Mouse (Mus musculus) layer of hippocampus, adult 2 months (tissue): ENCODE results near the gene Gnao1. TPM values are rescaled to one million over a fixed set of nuclear protein-coding genes. Genes with fewer than 3 reads are reported as not detected.

Experiments
- DNase-seq, 2 experiments: peaks; one replicate each; pipeline ENCODE4 v3.0.0; 2022; ENCODE audit warnings: low spot score in 2 of 2
- H3K27ac ChIP-seq: fragments of 200-600 bp; 2 replicates; pipeline ENCODE4 v1.8.1; 2022
- H3K4me3 ChIP-seq: fragments of 200-600 bp; 2 replicates; pipeline ENCODE4 v1.8.1; 2022; ENCODE audit warnings: mild to moderate bottlenecking
- CTCF ChIP-seq: fragments of 200-600 bp; conservative IDR thresholded peaks from 2 replicates; pipeline ENCODE4 v1.8.1; 2022; ENCODE audit warnings: antibody characterized with exemption, mild to moderate bottlenecking, moderate library complexity
- total RNA-seq, 2 experiments: library from RNA; stranded (reverse); gene quantifications; 2 replicates each; pipeline ENCODE4 v1.2.3; 2021

Gene Gnao1
- total RNA-seq, 2 experiments from 2014 or later: 662 to 678 TPM

- H3K4me3 ChIP-seq: no peak overlapping the region
- peak overlapping the region; percentile 36; the same call in 1 of the 2 replicates for H3K27ac ChIP-seq
- DNase-seq: no peak
- no peak for TF ChIP-seq CTCF
These were observed 10.2 kb downstream of the Gnao1 start for GRCm38 (mm10) chr8:93819929-93820328.

GRCm38 (mm10) chr8:93821327-93821726 lies 11.6 kb downstream of the Gnao1 start:
- H3K27ac ChIP-seq: no peak overlapping the region
- no peak for TF ChIP-seq CTCF
- DNase-seq: no peak
- no peak overlapping the region for H3K4me3 ChIP-seq

DNA sequence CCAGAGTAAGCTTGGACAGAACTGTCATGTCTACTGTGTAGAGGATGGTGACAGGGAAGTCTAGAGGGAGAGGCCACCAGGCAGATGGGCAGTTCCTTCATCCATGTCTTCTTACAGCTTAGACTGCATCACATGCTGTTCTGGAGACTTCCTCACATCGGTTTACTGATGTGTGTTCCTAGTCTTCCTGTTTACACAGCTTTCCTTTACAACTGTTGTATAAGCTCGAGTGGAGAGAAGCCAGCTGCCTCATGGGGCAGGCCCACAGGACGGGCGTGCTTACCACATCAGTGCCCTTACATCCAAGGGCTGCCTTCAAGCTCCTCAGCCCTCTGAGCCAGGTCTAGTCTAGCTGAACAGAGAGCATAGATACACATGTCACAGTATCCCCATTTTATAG lies 15.6 kb downstream of the Gnao1 start:
- H3K27ac ChIP-seq: peak overlapping the region; percentile 32; the same call in 1 of the 2 replicates
- no peak overlapping the region for H3K4me3 ChIP-seq
- DNase-seq: no peak
- no peak for TF ChIP-seq CTCF

DNA sequence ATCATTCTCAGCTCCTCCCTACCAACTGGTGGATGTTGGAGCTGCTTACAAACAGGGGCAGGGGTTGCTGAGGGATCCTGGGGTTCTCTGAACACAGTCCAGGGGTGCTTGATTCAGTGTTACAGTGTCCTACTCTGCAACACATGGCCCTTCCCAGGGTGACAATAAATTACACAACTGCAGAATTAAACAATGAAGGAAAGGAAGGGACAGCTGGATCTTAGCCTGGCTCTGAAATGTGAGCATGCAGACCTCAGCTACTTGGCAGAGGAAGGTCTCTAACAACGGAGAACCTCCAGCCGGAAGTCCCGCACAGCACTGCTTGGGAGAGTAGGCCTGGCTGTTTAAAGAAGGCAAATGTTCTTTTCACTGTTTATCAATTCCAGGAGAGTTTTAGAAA lies 20.9 kb downstream of the Gnao1 start:
- H3K27ac ChIP-seq: peak overlapping the region; percentile 74

GRCm38 (mm10) chr8:93835771-93836170 lies 26.0 kb downstream of the Gnao1 start:
- no peak for DNase-seq
- TF ChIP-seq CTCF: no peak
- Histone ChIP-seq H3K4me3 (no peak overlapping the region), H3K27ac (peak overlapping the region; percentile 74)

More for the DNA sequence above, 20.9 kb downstream of the Gnao1 start:
- no peak for DNase-seq
- no peak overlapping the region; the same call in 1 of the 2 replicates for H3K4me3 ChIP-seq
- no peak for TF ChIP-seq CTCF

GRCm38 (mm10) chr8:93839113-93839512 lies 29.3 kb downstream of the Gnao1 start:
- H3K27ac ChIP-seq: peak overlapping the region; percentile 55
- no peak for DNase-seq
- TF ChIP-seq CTCF: no peak
- H3K4me3 ChIP-seq: no peak overlapping the region

GRCm38 (mm10) chr8:93840486-93840885 lies 30.7 kb downstream of the Gnao1 start:
- TF ChIP-seq CTCF: no peak
- Histone ChIP-seq H3K27ac (peak overlapping the region; percentile 86; the same call in 1 of the 2 replicates), H3K4me3 (no peak overlapping the region)
- DNase-seq: no peak

DNA sequence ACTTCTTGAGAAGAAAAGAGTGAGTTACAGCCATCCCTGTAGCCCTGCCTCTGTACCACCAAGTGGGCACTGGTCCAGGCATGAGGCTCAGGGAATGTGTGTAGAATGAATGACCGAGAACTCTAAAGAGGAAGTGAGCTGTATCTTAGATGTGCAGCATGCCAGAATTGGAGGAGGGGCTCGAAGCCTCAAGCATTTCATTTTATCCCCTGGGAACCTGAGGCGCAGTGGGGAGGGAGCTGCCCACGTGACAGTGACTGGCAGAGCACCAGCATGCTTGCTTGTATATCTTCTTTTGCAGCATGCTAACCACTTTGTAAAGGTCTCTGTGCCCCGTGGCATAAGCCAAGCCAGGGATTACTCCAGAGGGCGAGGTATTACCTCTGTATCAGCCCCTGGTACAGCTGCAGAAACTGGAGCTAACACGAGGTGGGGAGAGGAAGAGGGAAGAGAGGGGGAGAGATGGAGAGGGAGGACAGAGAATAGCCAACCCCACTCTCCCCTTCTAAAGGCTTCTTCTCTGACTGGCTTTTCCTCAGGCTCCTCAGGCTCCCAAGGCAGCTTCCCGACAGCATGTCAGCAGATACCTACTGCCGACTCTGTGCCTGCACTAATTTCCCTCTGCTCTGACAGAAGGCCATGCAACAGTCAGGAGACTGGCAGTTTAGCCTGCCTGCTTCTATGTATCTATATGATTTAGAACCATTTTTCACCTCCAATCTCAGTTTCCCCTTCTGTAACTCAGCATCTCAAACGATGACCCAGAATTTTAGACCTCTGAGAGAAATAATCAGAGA lies 31.4 kb downstream of the Gnao1 start:
- no peak overlapping the region for H3K4me3 ChIP-seq
- peak in 1 of 2 experiments; percentile 34 for DNase-seq
- peak overlapping the region; percentile 86 for H3K27ac ChIP-seq
- no peak for TF ChIP-seq CTCF

GRCm38 (mm10) chr8:93842574-93842973 lies 32.8 kb downstream of the Gnao1 start:
- no peak for DNase-seq
- H3K4me3 ChIP-seq: no peak overlapping the region
- no peak for TF ChIP-seq CTCF
- peak overlapping the region; percentile 86 for H3K27ac ChIP-seq

DNA sequence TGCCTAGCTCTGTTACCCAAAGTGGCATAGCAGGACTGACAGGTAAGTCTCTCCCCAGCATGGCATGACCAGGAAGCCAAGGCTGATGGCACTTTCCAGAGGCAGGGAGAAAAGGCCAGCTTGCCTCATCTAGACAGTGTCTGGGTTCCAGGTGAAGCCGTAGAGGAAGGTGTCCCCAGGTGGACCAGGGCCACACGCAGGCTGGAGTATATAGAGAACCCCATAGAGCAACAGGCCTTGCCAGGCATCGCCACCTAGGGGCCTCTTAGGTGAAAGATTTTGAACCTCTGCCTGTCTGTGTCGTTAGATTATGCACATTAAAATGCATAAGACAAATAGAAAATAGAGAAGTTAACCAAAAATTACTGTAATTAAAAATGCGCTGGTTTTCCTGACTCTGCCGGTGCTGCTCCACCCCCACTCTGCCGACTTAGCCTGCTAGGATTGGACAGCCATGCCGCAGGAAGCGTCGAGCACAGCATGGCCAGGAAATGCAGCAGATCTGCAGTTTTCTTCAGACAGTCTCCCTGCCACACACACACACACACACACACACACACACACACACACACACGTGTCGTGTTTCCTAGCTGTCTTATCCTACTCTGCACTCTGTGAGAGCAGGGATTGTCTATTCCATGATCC lies 34.2 kb downstream of the Gnao1 start:
- H3K4me3 ChIP-seq: no peak overlapping the region
- no peak for DNase-seq
- H3K27ac ChIP-seq: peak overlapping the region; percentile 86
- TF ChIP-seq CTCF: peak; percentile 69

DNA sequence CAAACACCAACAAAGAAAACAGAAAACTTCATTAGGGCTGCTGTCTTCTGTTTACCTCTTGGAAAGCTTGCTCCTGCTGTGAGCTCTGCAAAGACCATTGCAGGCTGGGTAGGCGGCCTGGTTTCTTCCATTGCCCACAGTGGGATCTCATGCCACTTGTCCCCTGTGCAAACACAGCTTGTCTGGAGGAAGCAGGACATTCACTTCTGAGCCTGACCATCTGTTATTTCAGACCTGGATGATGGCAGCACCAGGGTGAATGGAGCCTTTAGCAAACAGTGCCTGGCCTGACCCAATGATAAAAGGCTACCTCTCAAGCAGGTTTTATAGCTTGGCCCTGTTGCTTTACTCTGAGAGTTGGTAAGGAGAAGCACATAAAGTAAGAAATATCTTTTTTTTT lies 35.4 kb downstream of the Gnao1 start:
- TF ChIP-seq CTCF: no peak

GRCm38 (mm10) chr8:93852087-93852645 lies 42.4 kb downstream of the Gnao1 start:
- Histone ChIP-seq H3K4me3 (no peak overlapping the region), H3K27ac (peak overlapping the region; percentile 73)
- peak; percentile 57 to 61 for DNase-seq
- TF ChIP-seq CTCF: no peak

More for the DNA sequence above, 35.4 kb downstream of the Gnao1 start:
- Histone ChIP-seq H3K4me3 (no peak overlapping the region), H3K27ac (peak overlapping the region; percentile 86; the same call in 1 of the 2 replicates)
- no peak for DNase-seq

GRCm38 (mm10) chr8:93852851-93853461 lies 43.2 kb downstream of the Gnao1 start:
- no peak for TF ChIP-seq CTCF
- Histone ChIP-seq H3K27ac (peak overlapping the region; percentile 73), H3K4me3 (no peak overlapping the region)
- no peak for DNase-seq
